Mouse (Mus musculus): ENCODE measurements around the gene Cstad. TPM values are rescaled to one million over a fixed set of nuclear protein-coding genes. Genes with fewer than 3 reads are reported as not detected.
A peak's percentile ranks its signal among the peaks of the same experiment; 100 is the strongest.

The Cstad gene
- polyA plus RNA-seq, 2 experiments, result 0.04 to 0.17 TPM

- no peak overlapping the region for H3K27ac ChIP-seq
These were observed 6.4 kb downstream of the Cstad start for GRCm38 (mm10) chr2:30600965-30601841.

DNA sequence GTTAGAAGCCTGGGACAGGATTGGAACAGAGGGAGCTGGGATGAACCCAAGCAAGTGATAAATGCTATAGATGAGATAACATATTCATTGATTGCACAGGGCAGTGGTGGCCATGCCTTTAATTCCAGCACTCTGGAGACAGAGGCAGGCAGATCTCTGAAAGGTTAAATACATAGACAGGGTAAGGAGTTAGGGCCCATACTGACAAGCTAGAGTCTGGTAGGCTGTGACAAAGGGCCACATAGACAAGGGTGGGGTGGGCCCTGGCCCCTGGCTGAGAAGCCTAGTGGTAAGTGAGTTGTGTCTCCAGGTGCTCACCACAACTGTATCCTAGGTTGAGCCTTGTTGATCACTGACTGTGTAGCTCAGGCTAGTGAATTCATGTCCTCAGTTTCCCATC is 7.6 kb downstream of the Cstad start:
- TF ChIP-seq CTCF (IDR thresholded peaks at IDR 0.05; ENCODE audit: low read depth) (no peak), EP300 (IDR thresholded peaks at IDR 0.05; ENCODE audit: low read depth) (no peak)
- no peak for ATAC-seq (ENCODE audit: insufficient read depth)
- no peak overlapping the region for H3K9ac ChIP-seq (replicated peaks)
- H3K4me3 ChIP-seq (ENCODE audit: insufficient read depth in 1 of 2, low read depth in 2 of 2, low read length in 2 of 2), result no peak overlapping the region
- H3K4me2 ChIP-seq (ENCODE audit: low read depth), result no peak overlapping the region
- no peak for DNase-seq (ENCODE audit: low read depth in 3 of 3, low spot score in 3 of 3)
- H3K27me3 ChIP-seq (ENCODE audit: control insufficient read depth, insufficient read depth, low read length), result no peaks in the 10 kb centered on the region; the same call in 1 of the 2 replicates
- H3K27ac ChIP-seq, result no peak overlapping the region
- no peaks in the 10 kb centered on the region for H3K36me3 ChIP-seq (replicated peaks; ENCODE audit: control insufficient read depth, insufficient read depth, low read depth)
- no peaks in the 10 kb centered on the region for H3K9me3 ChIP-seq (ENCODE audit: control insufficient read depth, low read length)
- peaks cover 0 to 19% of the 10 kb centered on the region in 2 experiments; a peak in 3 of 4 replicates for H3K4me1 ChIP-seq (replicated peaks; ENCODE audit: control insufficient read depth in 2 of 2, insufficient read depth in 2 of 2, low read length in 1 of 2)

More at GRCm38 (mm10) chr2:30600965-30601841, 6.4 kb downstream of the Cstad start:
- no peaks in the 10 kb centered on the region for H3K36me3 ChIP-seq (replicated peaks; ENCODE audit: control insufficient read depth, insufficient read depth, low read depth)
- H3K9me3 ChIP-seq (ENCODE audit: control insufficient read depth, low read length), result no peaks in the 10 kb centered on the region
- ATAC-seq (ENCODE audit: insufficient read depth) (no peak), DNase-seq (ENCODE audit: low read depth in 3 of 3, low spot score in 3 of 3) (no peak)
- WGBS (ENCODE audit: insufficient replicate concordance), result 18% methylated on average over 19 of the region's 20 CpGs
- H3K27me3 ChIP-seq (ENCODE audit: control insufficient read depth, insufficient read depth, low read length), result no peaks in the 10 kb centered on the region; the same call in 1 of the 2 replicates
- TF ChIP-seq EP300 (IDR thresholded peaks at IDR 0.05; ENCODE audit: low read depth), result no peak
- no peak for TF ChIP-seq CTCF (IDR thresholded peaks at IDR 0.05; ENCODE audit: low read depth)
- H3K4me1 ChIP-seq (replicated peaks; ENCODE audit: control insufficient read depth in 2 of 2, insufficient read depth in 2 of 2, low read length in 1 of 2), result peaks cover 0 to 19% of the 10 kb centered on the region in 2 experiments; a peak in 3 of 4 replicates
- no peak overlapping the region for H3K9ac ChIP-seq (replicated peaks)
- no peak overlapping the region for H3K4me3 ChIP-seq (ENCODE audit: insufficient read depth in 1 of 2, low read depth in 2 of 2, low read length in 2 of 2)
- no peak overlapping the region; the same call in 1 of the 2 replicates for H3K4me2 ChIP-seq (ENCODE audit: low read depth)

DNA sequence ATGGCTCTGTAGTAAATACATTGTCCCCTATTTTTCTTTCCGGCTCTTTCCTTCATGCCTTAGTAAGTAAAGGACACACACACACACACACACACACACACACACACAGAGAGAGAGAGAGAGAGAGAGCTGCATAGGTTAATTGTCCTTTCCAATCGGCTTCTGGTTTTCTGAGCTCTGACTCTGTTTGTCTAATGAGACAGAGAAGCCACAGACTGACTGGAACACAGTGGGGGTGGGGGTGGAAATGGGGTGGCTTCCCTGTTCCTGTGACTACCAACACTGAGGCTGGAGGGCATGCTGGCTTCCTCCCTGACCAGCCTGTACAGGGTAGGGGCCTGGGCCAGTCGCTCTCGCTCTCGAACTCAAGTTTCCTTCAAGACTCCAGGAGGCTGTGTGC is 8.9 kb downstream of the Cstad start:
- DNase-seq (ENCODE audit: low read depth in 3 of 3, low spot score in 3 of 3) (no peak), ATAC-seq (ENCODE audit: insufficient read depth) (no peak)
- Histone ChIP-seq H3K4me1 (replicated peaks; ENCODE audit: control insufficient read depth in 2 of 2, insufficient read depth in 2 of 2, low read length in 1 of 2) (peaks cover 0 to 19% of the 10 kb centered on the region in 2 experiments; a peak in 3 of 4 replicates), H3K4me2 (ENCODE audit: low read depth) (no peak overlapping the region), H3K9me3 (ENCODE audit: control insufficient read depth, low read length) (no peaks in the 10 kb centered on the region), H3K36me3 (replicated peaks; ENCODE audit: control insufficient read depth, insufficient read depth, low read depth) (no peaks in the 10 kb centered on the region), H3K9ac (replicated peaks) (no peak overlapping the region), H3K27me3 (ENCODE audit: control insufficient read depth, insufficient read depth, low read length) (no peaks in the 10 kb centered on the region; the same call in 1 of the 2 replicates), H3K27ac (no peak overlapping the region), H3K4me3 (ENCODE audit: insufficient read depth in 1 of 2, low read depth in 2 of 2, low read length in 2 of 2) (no peak overlapping the region)
- WGBS (ENCODE audit: insufficient replicate concordance), result 51% methylated on average over 5 of the region's 5 CpGs
- TF ChIP-seq EP300 (IDR thresholded peaks at IDR 0.05; ENCODE audit: low read depth), result no peak
- TF ChIP-seq CTCF (IDR thresholded peaks at IDR 0.05; ENCODE audit: low read depth), result no peak

DNA sequence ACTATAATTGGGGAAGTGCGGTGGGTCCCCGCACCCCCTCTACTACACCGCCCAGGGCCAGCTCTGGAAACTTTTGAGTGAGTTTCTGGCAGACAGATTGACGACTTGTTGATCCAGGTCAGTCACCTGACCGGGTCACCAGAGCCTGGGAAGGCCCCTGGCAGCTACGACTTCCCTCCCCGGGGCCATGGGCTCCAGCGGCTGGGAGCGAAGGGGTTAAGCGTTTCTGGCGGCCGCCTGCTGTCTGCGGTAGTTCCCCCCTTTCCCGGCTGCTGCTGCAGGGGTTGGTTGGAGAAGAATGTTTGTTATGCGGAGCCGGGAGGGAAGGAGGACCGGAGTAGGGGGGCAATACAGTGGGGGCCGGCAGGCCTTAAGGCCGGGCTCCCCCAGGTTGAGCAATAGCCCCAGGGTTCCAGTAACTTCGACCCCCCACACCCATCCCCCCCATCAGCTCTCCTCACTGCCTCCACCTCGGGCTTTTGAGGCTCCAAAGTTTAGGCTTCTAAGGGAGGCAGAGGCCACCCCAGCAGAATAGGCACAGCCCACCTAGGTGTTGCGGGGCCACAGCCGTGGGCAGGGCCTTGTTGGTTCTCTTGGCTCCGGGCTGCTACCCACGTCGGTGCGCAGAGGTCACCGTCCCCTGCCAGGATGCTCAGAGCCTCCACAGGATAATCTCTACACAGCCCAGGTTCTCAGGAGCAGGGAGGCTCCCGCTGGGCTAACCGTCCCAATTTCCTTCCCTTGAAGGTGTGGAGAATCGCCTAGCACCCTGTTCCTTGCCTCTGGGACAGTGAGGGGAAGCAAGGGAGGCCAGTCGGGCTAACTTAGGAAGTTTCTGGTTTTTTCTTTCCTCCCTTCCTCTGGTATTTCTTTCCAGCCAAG is 10.3 kb downstream of the Cstad start:
- H3K36me3 ChIP-seq (replicated peaks; ENCODE audit: control insufficient read depth, insufficient read depth, low read depth), result no peaks in the 10 kb centered on the region
- DNase-seq (ENCODE audit: low read depth in 3 of 3, low spot score in 3 of 3) (no peak), ATAC-seq (ENCODE audit: insufficient read depth) (no peak)
- no peak overlapping the region for H3K9ac ChIP-seq (replicated peaks)
- WGBS (ENCODE audit: insufficient replicate concordance), result 4% methylated on average over 32 of the region's 32 CpGs
- no peaks in the 10 kb centered on the region for H3K9me3 ChIP-seq (ENCODE audit: control insufficient read depth, low read length)
- H3K4me3 ChIP-seq (ENCODE audit: insufficient read depth in 1 of 2, low read depth in 2 of 2, low read length in 2 of 2), result no peak overlapping the region
- no peak overlapping the region for H3K27ac ChIP-seq
- TF ChIP-seq CTCF (IDR thresholded peaks at IDR 0.05; ENCODE audit: low read depth) (no peak), EP300 (IDR thresholded peaks at IDR 0.05; ENCODE audit: low read depth) (no peak)
- peaks cover 0 to 19% of the 10 kb centered on the region in 2 experiments; a peak in 3 of 4 replicates for H3K4me1 ChIP-seq (replicated peaks; ENCODE audit: control insufficient read depth in 2 of 2, insufficient read depth in 2 of 2, low read length in 1 of 2)
- peak overlapping the region; percentile 11 for H3K4me2 ChIP-seq (ENCODE audit: low read depth)
- H3K27me3 ChIP-seq (ENCODE audit: control insufficient read depth, insufficient read depth, low read length), result no peaks in the 10 kb centered on the region; the same call in 1 of the 2 replicates

- no peaks in the 10 kb centered on the region; the same call in 1 of the 2 replicates for H3K27me3 ChIP-seq (ENCODE audit: control insufficient read depth, insufficient read depth, low read length)
- no peak overlapping the region for H3K4me2 ChIP-seq (ENCODE audit: low read depth)
- no peak overlapping the region for H3K9ac ChIP-seq (replicated peaks)
- no peaks in the 10 kb centered on the region for H3K9me3 ChIP-seq (ENCODE audit: control insufficient read depth, low read length)
- TF ChIP-seq EP300 (IDR thresholded peaks at IDR 0.05; ENCODE audit: low read depth), result no peak
- TF ChIP-seq CTCF (IDR thresholded peaks at IDR 0.05; ENCODE audit: low read depth), result no peak
- no peak overlapping the region for H3K4me3 ChIP-seq (ENCODE audit: insufficient read depth in 1 of 2, low read depth in 2 of 2, low read length in 2 of 2)
- no peak overlapping the region for H3K27ac ChIP-seq
- H3K36me3 ChIP-seq (replicated peaks; ENCODE audit: control insufficient read depth, insufficient read depth, low read depth), result no peaks in the 10 kb centered on the region
- peaks cover 0 to 19% of the 10 kb centered on the region in 2 experiments; a peak in 3 of 4 replicates for H3K4me1 ChIP-seq (replicated peaks; ENCODE audit: control insufficient read depth in 2 of 2, insufficient read depth in 2 of 2, low read length in 1 of 2)
- WGBS (ENCODE audit: insufficient replicate concordance), result 14% methylated on average over 6 of the region's 6 CpGs
- no peak for DNase-seq (ENCODE audit: low read depth in 3 of 3, low spot score in 3 of 3)
- no peak for ATAC-seq (ENCODE audit: insufficient read depth)
These were observed 10.9 kb downstream of the Cstad start for GRCm38 (mm10) chr2:30605762-30606051.

Measured in liver, embryonic 14.5 days (tissue).